Mouse (Mus musculus) erythroblast, embryonic 14.5 days (primary cell): ENCODE data around the gene Tlcd1. TPM values are rescaled to one million over a fixed set of nuclear protein-coding genes. Genes with fewer than 3 reads are reported as not detected.

Experiments used
- H3K27me3 ChIP-seq: 2 replicates; pipeline ENCODE4 v1.6.1; 2012; ENCODE audit warnings: inconsistent platforms; ENCODE audit not compliant: control insufficient read depth
- H3K36me3 ChIP-seq: 2 replicates; pipeline ENCODE4 v1.6.1; 2012; ENCODE audit warnings: mild to moderate bottlenecking, inconsistent platforms; ENCODE audit not compliant: control insufficient read depth
- H3K4me1 ChIP-seq: 2 replicates; pipeline ENCODE4 v1.6.1; 2012; ENCODE audit warnings: inconsistent platforms; ENCODE audit not compliant: control insufficient read depth
- H3K4me3 ChIP-seq: replicated peaks from 2 replicates; pipeline ENCODE3; 2012; ENCODE audit warnings: moderate library complexity, mild to moderate bottlenecking, inconsistent platforms
- H3K9me3 ChIP-seq: 2 replicates; pipeline ENCODE4 v1.6.1; 2012; ENCODE audit warnings: low read length, inconsistent platforms, mixed read lengths; ENCODE audit not compliant: control insufficient read depth
- GATA1 ChIP-seq: IDR thresholded peaks from 2 replicates; pipeline ENCODE4 v1.6.1; 2012; ENCODE audit warnings: low read length, inconsistent platforms, mixed read lengths
- TAL1 ChIP-seq: IDR thresholded peaks from 3 replicates; pipeline ENCODE4 v1.6.1; 2012; ENCODE audit warnings: low read length, inconsistent platforms, mixed read lengths
- polyA plus RNA-seq: library from polyadenylated mRNA; stranded (reverse); fragments of >175 nt; gene quantifications from 2 replicates; pipeline ENCODE4 v1.2.3, GENCODE M21; 2012

The Tlcd1 gene
- polyA plus RNA-seq, 1 experiment, result 97.7 TPM

- no peaks in the 10 kb centered on the region for H3K9me3 ChIP-seq
- H3K4me1 ChIP-seq, result peaks cover 36% of the 10 kb centered on the region
- H3K36me3 ChIP-seq, result peaks cover 37% of the 10 kb centered on the region
- H3K27me3 ChIP-seq, result no peaks in the 10 kb centered on the region
- no peak for TF ChIP-seq GATA1
- TF ChIP-seq TAL1, result no peak
- no peak overlapping the region for H3K4me3 ChIP-seq
Observed at GRCm38 (mm10) chr11:78143520-78143919, 33.0 kb upstream of the Tlcd1 start.

- Histone ChIP-seq H3K9me3 (no peaks in the 10 kb centered on the region), H3K36me3 (peaks cover 47% of the 10 kb centered on the region), H3K4me3 (no peak overlapping the region), H3K27me3 (no peaks in the 10 kb centered on the region), H3K4me1 (peaks cover 20% of the 10 kb centered on the region)
- TF ChIP-seq TAL1, result no peak
Observed at GRCm38 (mm10) chr11:78146168-78146567, 30.3 kb upstream of the Tlcd1 start.

- peaks cover 13% of the 10 kb centered on the region for H3K4me1 ChIP-seq
- no peaks in the 10 kb centered on the region for H3K9me3 ChIP-seq
- peaks cover 47% of the 10 kb centered on the region for H3K36me3 ChIP-seq
- H3K27me3 ChIP-seq, result no peaks in the 10 kb centered on the region
- H3K4me3 ChIP-seq, result no peak overlapping the region
- TF ChIP-seq GATA1 (no peak), TAL1 (no peak)
Observed at GRCm38 (mm10) chr11:78146707-78147543, 29.6 kb upstream of the Tlcd1 start.

GRCm38 (mm10) chr11:78151161-78151560 lies 25.4 kb upstream of the Tlcd1 start:
- Histone ChIP-seq H3K36me3 (peaks cover 63% of the 10 kb centered on the region), H3K4me3 (no peak overlapping the region), H3K9me3 (no peaks in the 10 kb centered on the region), H3K27me3 (no peaks in the 10 kb centered on the region), H3K4me1 (peaks cover 5% of the 10 kb centered on the region)
- TF ChIP-seq GATA1 (no peak), TAL1 (no peak)

GRCm38 (mm10) chr11:78152299-78153231 lies 23.9 kb upstream of the Tlcd1 start:
- H3K9me3 ChIP-seq, result no peaks in the 10 kb centered on the region
- H3K4me3 ChIP-seq, result no peak overlapping the region
- peaks cover 7% of the 10 kb centered on the region for H3K4me1 ChIP-seq
- TF ChIP-seq GATA1 (no peak), TAL1 (no peak)
- peaks cover 71% of the 10 kb centered on the region for H3K36me3 ChIP-seq
- H3K27me3 ChIP-seq, result no peaks in the 10 kb centered on the region

GRCm38 (mm10) chr11:78153778-78154177 lies 22.7 kb upstream of the Tlcd1 start:
- Histone ChIP-seq H3K36me3 (peaks cover 76% of the 10 kb centered on the region), H3K4me3 (no peak overlapping the region), H3K27me3 (no peaks in the 10 kb centered on the region), H3K4me1 (peaks cover 8% of the 10 kb centered on the region), H3K9me3 (no peaks in the 10 kb centered on the region)
- TF ChIP-seq GATA1, result no peak
- TF ChIP-seq TAL1, result no peak

- H3K27me3 ChIP-seq, result no peaks in the 10 kb centered on the region
- TF ChIP-seq TAL1 (no peak), GATA1 (no peak)
- H3K9me3 ChIP-seq, result no peaks in the 10 kb centered on the region
- H3K4me1 ChIP-seq, result peaks cover 27% of the 10 kb centered on the region
- no peak overlapping the region for H3K4me3 ChIP-seq
- H3K36me3 ChIP-seq, result peaks cover 87% of the 10 kb centered on the region
Observed at GRCm38 (mm10) chr11:78155674-78156073, 20.8 kb upstream of the Tlcd1 start.

GRCm38 (mm10) chr11:78156156-78156699 lies 20.3 kb upstream of the Tlcd1 start:
- peaks cover 90% of the 10 kb centered on the region for H3K36me3 ChIP-seq

GRCm38 (mm10) chr11:78159096-78159495 lies 17.4 kb upstream of the Tlcd1 start:
- peaks cover 97% of the 10 kb centered on the region for H3K36me3 ChIP-seq
- no peaks in the 10 kb centered on the region for H3K27me3 ChIP-seq
- TF ChIP-seq GATA1 (no peak), TAL1 (no peak)
- no peaks in the 10 kb centered on the region for H3K9me3 ChIP-seq
- H3K4me3 ChIP-seq, result no peak overlapping the region
- peaks cover 60% of the 10 kb centered on the region for H3K4me1 ChIP-seq

More at GRCm38 (mm10) chr11:78156156-78156699, 20.3 kb upstream of the Tlcd1 start:
- no peaks in the 10 kb centered on the region for H3K9me3 ChIP-seq
- TF ChIP-seq TAL1 (no peak), GATA1 (no peak)
- H3K4me1 ChIP-seq, result peaks cover 32% of the 10 kb centered on the region
- no peaks in the 10 kb centered on the region for H3K27me3 ChIP-seq
- no peak overlapping the region for H3K4me3 ChIP-seq
